Mouse (Mus musculus) hematopoietic stem cell, adult 5-6 weeks (primary cell): ENCODE measurements at regions not wholly inside any gene's neighbourhood (a gene's known extent, or its start where the extent isn't known, plus 50 kb on each side); places are given as distances from the start of the nearest gene placed in this dataset.
A peak's percentile ranks its signal among the peaks of the same experiment; 100 is the strongest.

Experiments used
- ATAC-seq, 2 experiments: fragments of 125-278 bp in 1 of 2; replicated peaks in 1 of 2; 2 replicates each; pipeline ENCODE4 v1.8.0; 2016 to 2017; ENCODE audit warnings: inconsistent platforms in 2 of 2, mild to moderate bottlenecking in 2 of 2, moderate number of reproducible peaks in 2 of 2, low read depth in 1 of 2, moderate TSS enrichment in 1 of 2; ENCODE audit not compliant: low FRiP score in 2 of 2, poor library complexity in 2 of 2, severe bottlenecking in 2 of 2, insufficient read depth in 1 of 2, low TSS enrichment in 1 of 2

GRCm38 (mm10) chr9:93955235-93956040 is 582.4 kb downstream of the 1190002N15Rik start:
- ATAC-seq = peak; percentile 97 to 99

GRCm38 (mm10) chr9:93948671-93949070 is 589.2 kb downstream of the 1190002N15Rik start:
- ATAC-seq = peak in 1 of 2 experiments; percentile 32; a peak in 1 of 4 replicates

- ATAC-seq = no peak
These were observed 590.8 kb downstream of the 1190002N15Rik start for GRCm38 (mm10) chr9:93947053-93947452.

GRCm38 (mm10) chr9:93940193-93940592 is 597.7 kb downstream of the 1190002N15Rik start:
- ATAC-seq = no peak

GRCm38 (mm10) chr9:93930684-93931083 is 607.2 kb downstream of the 1190002N15Rik start:
- ATAC-seq = no peak

- ATAC-seq = no peak
These were observed 648.6 kb downstream of the 1190002N15Rik start for GRCm38 (mm10) chr9:93889256-93889655.

GRCm38 (mm10) chr9:93880112-93880511 is 657.8 kb downstream of the 1190002N15Rik start:
- no peak for ATAC-seq

GRCm38 (mm10) chr9:93879572-93879971 is 658.3 kb downstream of the 1190002N15Rik start:
- no peak for ATAC-seq

GRCm38 (mm10) chr9:93870778-93871177 is 667.1 kb downstream of the 1190002N15Rik start:
- ATAC-seq = no peak

GRCm38 (mm10) chr9:93857937-93858336 is 679.9 kb downstream of the 1190002N15Rik start:
- no peak for ATAC-seq

GRCm38 (mm10) chr9:93846411-93846810 is 691.5 kb downstream of the 1190002N15Rik start:
- no peak for ATAC-seq

- ATAC-seq = no peak
These were observed 694.0 kb downstream of the 1190002N15Rik start for GRCm38 (mm10) chr9:93843869-93844268.
